Mouse (Mus musculus) MEL (cell line): ENCODE measurements around the gene Dlg1. TPM values are rescaled to one million over a fixed set of nuclear protein-coding genes. Genes with fewer than 3 reads are reported as not detected.

ENCODE experiments used
- DNase-seq: peaks from one replicate; pipeline ENCODE4 v3.0.0; 2011; ENCODE audit warnings: low read depth, low spot score
- H3K27ac ChIP-seq: 2 replicates; pipeline ENCODE4 v1.5.1; 2012; ENCODE audit warnings: low read depth, mild to moderate bottlenecking, control low read depth, low read length, moderate library complexity; ENCODE audit not compliant: control insufficient read depth
- H3K27me3 ChIP-seq, 2 experiments: fragments of 150-350 bp in 1 of 2; sonication (generic) in 1 of 2; 2 replicates each; pipeline ENCODE4 v1.6.1; 2012; ENCODE audit warnings: low read length in 2 of 2, mild to moderate bottlenecking in 2 of 2, improper control_type of control experiment in 1 of 2, moderate library complexity in 1 of 2; ENCODE audit not compliant: insufficient read depth in 2 of 2, control insufficient read depth in 1 of 2
- H3K36me3 ChIP-seq, 2 experiments: 2 replicates each; pipeline ENCODE4 v1.6.1; 2012 to 2014; ENCODE audit warnings: low read length in 2 of 2, improper control_type of control experiment in 1 of 2, inconsistent platforms in 1 of 2, mild to moderate bottlenecking in 1 of 2; ENCODE audit not compliant: insufficient read depth in 2 of 2, control insufficient read depth in 1 of 2
- H3K4me1 ChIP-seq, 2 experiments: fragments of 150-350 bp in 1 of 2; sonication (generic) in 1 of 2; 2 replicates each; pipeline ENCODE4 v1.6.1; 2012; ENCODE audit warnings: low read length in 2 of 2, improper control_type of control experiment in 1 of 2, mild to moderate bottlenecking in 1 of 2; ENCODE audit not compliant: insufficient read depth in 2 of 2, control insufficient read depth in 1 of 2
- H3K4me3 ChIP-seq, 2 experiments: fragments of 150-350 bp in 1 of 2; sonication (generic) in 1 of 2; 2 replicates each; pipeline ENCODE4 v1.5.1; 2012; ENCODE audit warnings: low read depth in 2 of 2, low read length in 2 of 2, mild to moderate bottlenecking in 2 of 2, moderate library complexity in 2 of 2, control low read depth in 1 of 2, improper control_type of control experiment in 1 of 2; ENCODE audit not compliant: control insufficient read depth in 1 of 2, insufficient read depth in 1 of 2
- H3K79me2 ChIP-seq: 2 replicates; pipeline ENCODE4 v1.6.1; 2012; ENCODE audit warnings: mild to moderate bottlenecking, low read length, moderate library complexity; ENCODE audit not compliant: control insufficient read depth, poor library complexity, insufficient read depth
- H3K9ac ChIP-seq: 2 replicates; pipeline ENCODE4 v1.6.1; 2012; ENCODE audit warnings: low read depth, mild to moderate bottlenecking, control low read depth, low read length, moderate library complexity; ENCODE audit not compliant: control insufficient read depth, poor library complexity, severe bottlenecking
- H3K9me3 ChIP-seq: fragments of 150-350 bp; sonication (generic); replicated peaks from 2 replicates; pipeline ENCODE4 v1.6.1; 2012; ENCODE audit warnings: mild to moderate bottlenecking, low read length, improper control_type of control experiment, moderate library complexity; ENCODE audit not compliant: insufficient read depth
- CHD2 ChIP-seq: IDR thresholded peaks from 2 replicates; pipeline ENCODE4 v1.6.1; 2011; ENCODE audit warnings: low read length, improper control_type of control experiment
- E2F4 ChIP-seq: IDR thresholded peaks from 2 replicates; pipeline ENCODE4 v1.6.1; 2011; ENCODE audit warnings: low read depth, low read length, improper control_type of control experiment, borderline replicate concordance
- EP300 ChIP-seq, 2 experiments: IDR thresholded peaks; 2 replicates each; pipeline ENCODE4 v1.6.1; 2011; ENCODE audit warnings: improper control_type of control experiment in 2 of 2, low read length in 2 of 2, low read depth in 1 of 2, mild to moderate bottlenecking in 1 of 2
- ETS1 ChIP-seq: IDR thresholded peaks from 2 replicates; pipeline ENCODE4 v1.6.1; 2012; ENCODE audit warnings: low read depth, mild to moderate bottlenecking, inconsistent platforms, low read length, improper control_type of control experiment, moderate library complexity
- GABPA ChIP-seq: IDR thresholded peaks from 2 replicates; pipeline ENCODE4 v1.6.1; 2012; ENCODE audit warnings: low read depth, mild to moderate bottlenecking, inconsistent platforms, low read length, improper control_type of control experiment, moderate library complexity
- GATA1 ChIP-seq: IDR thresholded peaks from 2 replicates; pipeline ENCODE4 v1.6.1; 2011; ENCODE audit warnings: low read depth, low read length, improper control_type of control experiment
- HCFC1 ChIP-seq: IDR thresholded peaks from 2 replicates; pipeline ENCODE4 v1.6.1; 2012; ENCODE audit warnings: low read depth, mild to moderate bottlenecking, inconsistent platforms, low read length, improper control_type of control experiment, moderate library complexity
- KAT2A ChIP-seq: conservative IDR thresholded peaks from 2 replicates; pipeline ENCODE4 v1.6.1; 2012; ENCODE audit warnings: low read depth, low read length, improper control_type of control experiment, inconsistent platforms
- MAX ChIP-seq: IDR thresholded peaks from 2 replicates; pipeline ENCODE4 v1.6.1; 2011; ENCODE audit warnings: low read length, improper control_type of control experiment
- MAZ ChIP-seq: IDR thresholded peaks from 2 replicates; pipeline ENCODE4 v1.6.1; 2012; ENCODE audit warnings: low read depth, mild to moderate bottlenecking, inconsistent platforms, low read length, improper control_type of control experiment
- MEF2A ChIP-seq: IDR thresholded peaks from 2 replicates; pipeline ENCODE4 v1.6.1; 2014; ENCODE audit warnings: low read depth, mild to moderate bottlenecking, inconsistent platforms, low read length, improper control_type of control experiment; ENCODE audit not compliant: poor library complexity, insufficient replicate concordance, severe bottlenecking; ENCODE audit errors: extremely low read depth
- MXI1 ChIP-seq: IDR thresholded peaks from 2 replicates; pipeline ENCODE4 v1.6.1; 2011; ENCODE audit warnings: mild to moderate bottlenecking, low read depth, low read length, improper control_type of control experiment
- MYC ChIP-seq: IDR thresholded peaks from 2 replicates; pipeline ENCODE4 v1.6.1; 2011; ENCODE audit warnings: low read depth, mild to moderate bottlenecking, low read length, improper control_type of control experiment, moderate library complexity
- NRF1 ChIP-seq: IDR thresholded peaks from 2 replicates; pipeline ENCODE4 v1.6.1; 2014; ENCODE audit warnings: low read depth, mild to moderate bottlenecking, inconsistent platforms, low read length, improper control_type of control experiment, moderate library complexity; ENCODE audit not compliant: poor library complexity, insufficient read depth, severe bottlenecking
- POLR2A ChIP-seq, 2 experiments: IDR thresholded peaks; 2 replicates each; pipeline ENCODE4 v1.6.1; 2011 to 2012; ENCODE audit warnings: low read length in 2 of 2, mild to moderate bottlenecking in 2 of 2, control low read depth in 1 of 2, improper control_type of control experiment in 1 of 2, low read depth in 1 of 2, moderate library complexity in 1 of 2; ENCODE audit not compliant: control insufficient read depth in 1 of 2, insufficient read depth in 1 of 2, poor library complexity in 1 of 2
- POLR2AphosphoS2 ChIP-seq: IDR thresholded peaks from 2 replicates; pipeline ENCODE4 v1.6.1; 2011; ENCODE audit warnings: low read length, improper control_type of control experiment
- POLR2AphosphoS5 ChIP-seq: IDR thresholded peaks from 2 replicates; pipeline ENCODE4 v1.6.1; 2012; ENCODE audit warnings: low read depth, borderline replicate concordance, mild to moderate bottlenecking, inconsistent platforms, low read length, moderate library complexity, mixed read lengths
- RAD21 ChIP-seq: IDR thresholded peaks from 2 replicates; pipeline ENCODE4 v1.6.1; 2011; ENCODE audit warnings: mild to moderate bottlenecking, low read depth, low read length, improper control_type of control experiment
- SIN3A ChIP-seq: IDR thresholded peaks from 2 replicates; pipeline ENCODE4 v1.6.1; 2012; ENCODE audit warnings: low read length, improper control_type of control experiment, inconsistent platforms
- TAL1 ChIP-seq: IDR thresholded peaks from 2 replicates; pipeline ENCODE4 v1.6.1; 2012; ENCODE audit warnings: mild to moderate bottlenecking, inconsistent platforms, low read length, moderate library complexity, mixed read lengths
- TBP ChIP-seq: IDR thresholded peaks from 2 replicates; pipeline ENCODE4 v1.8.0; 2011; ENCODE audit warnings: low read depth, low read length, improper control_type of control experiment
- TCF12 ChIP-seq: IDR thresholded peaks from 2 replicates; pipeline ENCODE4 v1.6.1; 2014; ENCODE audit warnings: low read depth, mild to moderate bottlenecking, inconsistent platforms, low read length, improper control_type of control experiment, moderate library complexity
- UBTF ChIP-seq: IDR thresholded peaks from 2 replicates; pipeline ENCODE4 v1.6.1; 2012; ENCODE audit warnings: low read depth, mild to moderate bottlenecking, inconsistent platforms, low read length, improper control_type of control experiment, moderate library complexity, borderline replicate concordance; ENCODE audit not compliant: insufficient read depth
- USF1 ChIP-seq: IDR thresholded peaks from 2 replicates; pipeline ENCODE4 v1.6.1; 2014; ENCODE audit warnings: low read depth, mild to moderate bottlenecking, inconsistent platforms, low read length, improper control_type of control experiment, moderate library complexity
- ZMIZ1 ChIP-seq: IDR thresholded peaks from 2 replicates; pipeline ENCODE4 v1.6.1; 2012; ENCODE audit warnings: low read depth, mild to moderate bottlenecking, inconsistent platforms, low read length, improper control_type of control experiment, moderate library complexity
- ZNF384 ChIP-seq: IDR thresholded peaks from 2 replicates; pipeline ENCODE4 v1.6.1; 2012; ENCODE audit warnings: low read depth, mild to moderate bottlenecking, inconsistent platforms, low read length, improper control_type of control experiment
- polyA plus RNA-seq, 2 experiments: library from polyadenylated mRNA; stranded (reverse) in 1 of 2; unstranded in 1 of 2; fragments of >175 nt in 1 of 2; fragments of >200 nt in 1 of 2; gene quantifications; 2 replicates each; pipeline versions ENCODE4 v1.2.1 to v1.2.4; 2012; ENCODE audit warnings: low replicate concordance in 2 of 2, low read depth in 1 of 2; ENCODE audit not compliant: insufficient read length in 2 of 2, insufficient read depth in 1 of 2, missing spikeins in 1 of 2
- total RNA-seq: library from RNA; depleted of rRNA; stranded (reverse); fragments of 300-350 nt; gene quantifications from 2 replicates; pipeline ENCODE4 v1.2.3, GENCODE M21; 2012

Gene Dlg1
- total and polyA plus RNA-seq, 3 experiments: 25.7 to 74.6 (median 33.9) TPM

DNA sequence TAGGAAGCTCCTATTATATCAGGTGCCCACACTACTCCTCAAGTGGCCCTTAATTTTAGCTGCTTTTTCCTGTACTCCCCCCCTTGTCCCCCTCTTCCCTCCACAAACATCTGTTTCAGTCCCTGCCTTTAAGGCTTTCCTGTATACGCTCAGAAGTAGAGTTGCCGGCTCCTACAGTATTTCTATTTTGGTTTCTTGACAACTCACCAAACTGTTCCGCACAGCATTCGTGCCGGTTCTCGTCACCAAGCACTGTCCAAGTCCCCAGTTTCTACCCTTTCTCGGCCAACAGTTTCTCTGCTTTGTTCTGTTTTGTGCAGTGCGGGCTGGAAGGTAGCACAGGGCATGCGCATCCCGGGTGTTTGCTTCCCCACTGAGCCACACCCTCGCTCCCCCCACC, 245.7 kb downstream of the Dlg1 start:
- H3K9me3 ChIP-seq: no peaks in the 10 kb centered on the region

GRCm38 (mm10) chr16:31910281-31910847, 247.1 kb downstream of the Dlg1 start:
- Histone ChIP-seq H3K4me3 (peak overlapping the region; percentile 23 to 39; a peak in 3 of 4 replicates), H3K4me1 (peaks cover 0 to 5% of the 10 kb centered on the region in 2 experiments; a peak in 3 of 4 replicates), H3K27me3 (no peaks in the 10 kb centered on the region), H3K36me3 (no peaks in the 10 kb centered on the region), H3K9ac (no peak overlapping the region), H3K79me2 (no peaks in the 10 kb centered on the region), H3K9me3 (no peaks in the 10 kb centered on the region)
- DNase-seq: peak; percentile 37
- TF ChIP-seq ZNF384: peak; percentile 85
- no peak for TF ChIP-seq POLR2A (IDR thresholded peaks at IDR 0.05; ENCODE audit: control insufficient read depth in 1 of 2, insufficient read depth in 1 of 2, low read depth in 1 of 2, low read length in 2 of 2, poor library complexity in 1 of 2)
- TF ChIP-seq POLR2AphosphoS2: no peak
- no peak for TF ChIP-seq MYC
- no peak for TF ChIP-seq TCF12
- TF ChIP-seq TAL1: no peak
- TF ChIP-seq MXI1: no peak
- no peak for TF ChIP-seq EP300 (IDR thresholded peaks at IDR 0.05; ENCODE audit: low read depth in 1 of 2, low read length in 2 of 2)
- no peak for TF ChIP-seq E2F4
- TF ChIP-seq ETS1: no peak
- no peak for TF ChIP-seq RAD21
- no peak for TF ChIP-seq POLR2AphosphoS5
- TF ChIP-seq NRF1: no peak
- no peak for TF ChIP-seq SIN3A
- peak; percentile 61 for TF ChIP-seq USF1
- TF ChIP-seq ZMIZ1: no peak
- no peak for TF ChIP-seq CHD2
- TF ChIP-seq, all 39 proteins: peak for 2
- H3K27ac ChIP-seq: no peak overlapping the region

More for the DNA sequence above, 245.7 kb downstream of the Dlg1 start:
- Histone ChIP-seq H3K4me1 (peaks cover 0 to 5% of the 10 kb centered on the region in 2 experiments; a peak in 3 of 4 replicates), H3K36me3 (no peaks in the 10 kb centered on the region), H3K27me3 (no peaks in the 10 kb centered on the region), H3K9ac (no peak overlapping the region), H3K79me2 (no peaks in the 10 kb centered on the region), H3K27ac (no peak overlapping the region), H3K4me3 (no peak overlapping the region)
- no peak for DNase-seq
- TF ChIP-seq MAZ: no peak
- TF ChIP-seq RAD21: no peak
- TF ChIP-seq GATA1: no peak
- TF ChIP-seq EP300 (IDR thresholded peaks at IDR 0.05; ENCODE audit: low read depth in 1 of 2, low read length in 2 of 2): no peak
- no peak for TF ChIP-seq MAX
- TF ChIP-seq POLR2AphosphoS2: no peak
- TF ChIP-seq TBP: no peak
- no peak for TF ChIP-seq E2F4
- TF ChIP-seq GABPA: no peak
- no peak for TF ChIP-seq KAT2A
- TF ChIP-seq MEF2A: no peak
- TF ChIP-seq USF1: no peak
- no peak for TF ChIP-seq HCFC1
- no peak for TF ChIP-seq TAL1
- TF ChIP-seq POLR2AphosphoS5: no peak
- TF ChIP-seq POLR2A (IDR thresholded peaks at IDR 0.05; ENCODE audit: control insufficient read depth in 1 of 2, insufficient read depth in 1 of 2, low read depth in 1 of 2, low read length in 2 of 2, poor library complexity in 1 of 2): no peak
- TF ChIP-seq UBTF: no peak
- TF ChIP-seq ZNF384: no peak
- TF ChIP-seq NRF1: no peak
